Mouse (Mus musculus) gastrocnemius, adult 18-20 months (tissue): ENCODE measurements around the gene Clec12b. TPM values are rescaled to one million over a fixed set of nuclear protein-coding genes. Genes with fewer than 3 reads are reported as not detected.
A peak's percentile ranks its signal among the peaks of the same experiment; 100 is the strongest.
"Not testable (repeated sequence)": the region's sequence is repeated elsewhere in the genome, so short reads cannot be mapped to it uniquely, and the experiment has no call there.

Experiments used
- DNase-seq: peaks from one replicate; pipeline ENCODE4 v3.0.0; 2021; ENCODE audit warnings: low spot score
- total RNA-seq, 2 experiments: library from RNA; stranded (reverse); gene quantifications; 2 replicates each; pipeline ENCODE4 v1.2.3; 2021

Clec12b gene
- total RNA-seq, 2 experiments from 2014 or later = not detected

DNA sequence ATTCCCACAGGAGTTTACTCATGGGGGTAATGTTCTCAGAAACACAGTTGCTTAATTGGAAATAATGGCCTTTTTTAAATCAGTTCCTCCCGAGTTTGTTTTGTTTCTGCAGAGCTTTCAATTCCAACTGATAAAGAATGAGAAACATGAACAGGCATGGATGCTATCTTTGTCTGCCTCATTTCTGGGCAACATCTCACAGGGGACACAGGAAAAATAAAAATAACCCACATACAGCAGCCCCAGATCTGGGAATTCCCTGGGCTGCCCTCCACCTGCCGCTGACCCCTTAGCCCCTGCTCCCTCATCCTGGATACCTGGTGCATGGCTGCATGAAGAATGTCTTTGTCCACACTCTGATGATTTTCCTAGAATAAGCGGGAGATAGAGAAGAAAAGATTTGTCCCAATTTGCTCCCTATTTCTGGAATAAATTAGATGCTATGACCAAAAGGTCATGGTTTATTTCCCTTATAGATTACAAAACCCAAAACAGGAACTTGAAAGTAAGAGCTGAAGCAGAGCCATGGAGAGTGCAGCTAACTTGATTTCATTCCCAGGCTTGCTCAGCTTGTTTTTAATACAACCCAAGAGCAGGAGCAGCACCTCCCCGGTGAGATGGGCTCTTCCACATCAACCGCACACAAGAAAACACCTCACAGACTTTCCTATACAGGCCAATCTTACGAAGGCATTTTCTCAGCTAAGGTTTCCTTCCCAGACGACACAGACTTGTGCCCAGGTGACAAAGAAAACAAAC is 16.1 kb downstream of the Clec12b start:
- no peak for DNase-seq

DNA sequence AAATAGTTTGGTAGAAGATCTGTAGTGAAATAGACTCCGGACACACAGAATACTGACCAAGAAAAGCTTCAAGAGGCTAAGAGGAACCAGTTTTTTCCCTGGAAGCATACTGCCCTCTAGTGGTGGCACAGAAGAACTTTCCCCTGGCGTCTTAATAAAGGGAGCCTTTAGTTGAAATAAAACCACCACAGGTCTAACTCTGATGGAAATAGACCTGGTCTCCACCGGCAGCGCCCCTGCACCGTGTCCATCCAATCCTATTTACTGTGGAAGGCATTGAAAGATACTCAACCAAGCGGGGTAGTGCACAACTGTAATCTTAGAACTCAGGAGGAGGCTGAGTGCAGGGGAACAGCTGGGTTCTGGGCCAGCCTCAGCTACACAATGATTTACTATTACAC is 19.7 kb downstream of the Clec12b start:
- DNase-seq = peak; percentile 47

DNA sequence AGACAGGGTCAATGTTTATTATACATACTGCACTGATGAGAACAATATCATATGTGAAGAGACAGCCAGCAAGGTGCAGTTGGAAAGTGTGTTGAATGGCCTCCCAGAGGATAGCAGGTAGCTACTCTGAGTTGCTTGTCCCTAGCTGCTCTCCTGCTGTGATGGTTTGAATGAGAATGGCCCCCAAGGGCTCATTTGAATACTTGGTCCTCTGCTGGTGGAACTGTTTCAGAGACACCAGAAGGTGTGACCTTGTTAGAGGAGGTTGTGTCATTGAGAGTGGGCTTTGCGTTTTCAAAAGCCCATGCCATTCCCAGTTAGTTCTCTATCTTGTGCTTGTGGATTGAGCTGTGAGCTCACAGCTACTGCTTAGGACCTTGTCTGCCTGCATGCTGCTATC is 21.7 kb downstream of the Clec12b start:
- DNase-seq = no peak

DNA sequence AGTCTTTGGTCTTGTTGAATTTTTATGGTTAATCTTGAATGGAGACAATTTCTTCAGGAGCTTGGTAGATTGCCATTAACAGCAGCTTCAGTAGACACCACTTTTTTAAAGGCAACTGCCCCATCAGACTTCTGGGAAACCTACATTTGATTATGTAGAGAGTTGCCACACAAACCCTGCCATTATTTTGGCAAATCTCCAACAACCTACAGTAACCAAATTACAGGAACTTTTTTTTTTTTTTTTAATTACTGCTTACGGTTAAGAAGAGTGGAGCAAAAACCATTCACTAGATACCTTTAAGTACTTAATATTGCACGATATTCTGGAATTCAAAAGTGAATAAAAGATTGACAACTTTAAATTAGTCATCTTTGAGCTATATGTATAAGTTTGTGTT is 26.2 kb downstream of the Clec12b start:
- DNase-seq = no peak

DNA sequence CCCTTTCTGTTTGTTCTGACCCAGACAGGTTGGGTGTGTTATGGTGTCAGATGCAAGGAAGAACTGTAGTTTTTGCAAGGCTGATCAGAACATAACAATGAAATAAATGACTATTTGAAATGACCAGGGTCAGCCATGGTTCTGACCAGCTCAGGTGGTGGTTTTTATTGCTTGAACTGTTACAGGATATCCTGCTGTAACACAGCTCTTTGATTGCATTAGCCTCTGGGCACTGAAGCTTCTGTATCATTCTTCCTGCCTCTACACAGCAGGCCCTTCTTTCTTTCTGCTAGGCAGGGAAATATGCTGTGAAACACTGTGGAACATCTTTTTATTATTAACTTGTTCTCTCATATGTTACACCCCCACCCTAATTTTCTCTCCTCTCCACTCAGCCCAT is 29.2 kb downstream of the Clec12b start:
- DNase-seq = no peak

DNA sequence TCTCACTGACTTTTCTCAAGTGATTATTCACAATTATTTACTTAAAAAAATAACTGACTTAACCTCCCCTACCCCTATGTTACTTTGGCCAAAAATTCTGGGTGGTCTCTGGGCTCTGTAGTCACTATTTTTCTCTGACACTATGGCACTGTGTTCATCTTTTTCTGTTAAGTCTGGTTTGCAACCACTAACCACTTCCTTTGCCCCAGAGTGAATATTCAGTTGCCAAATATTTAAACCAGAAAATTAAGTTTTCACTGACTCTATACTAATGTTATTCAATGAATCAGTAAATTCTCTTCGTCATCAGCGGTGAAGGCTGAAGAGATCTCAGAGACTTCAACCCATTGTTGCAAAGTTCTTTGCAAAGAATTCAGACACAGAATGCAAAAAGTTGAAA is 29.9 kb downstream of the Clec12b start:
- DNase-seq = no peak

DNA sequence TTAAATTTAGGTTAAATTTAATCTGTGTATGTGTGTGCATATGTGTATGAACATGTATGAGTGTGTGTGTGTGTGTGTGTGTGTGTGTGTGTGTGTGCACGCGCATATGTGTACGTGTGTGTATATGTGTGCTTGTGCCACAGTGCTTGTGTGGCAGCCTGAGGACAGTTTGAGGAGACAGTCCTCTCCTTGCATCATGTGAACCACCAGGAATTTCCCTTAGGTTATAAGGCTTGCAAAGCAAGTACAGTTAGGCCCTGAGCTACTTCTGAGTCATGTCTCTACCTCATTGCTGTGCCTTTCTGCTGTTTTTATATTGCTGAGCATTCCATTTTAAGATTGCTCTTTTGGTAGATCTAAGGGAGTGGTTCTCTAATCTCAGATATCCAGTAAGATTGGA is 34.6 kb downstream of the Clec12b start:
- DNase-seq = no peak

DNA sequence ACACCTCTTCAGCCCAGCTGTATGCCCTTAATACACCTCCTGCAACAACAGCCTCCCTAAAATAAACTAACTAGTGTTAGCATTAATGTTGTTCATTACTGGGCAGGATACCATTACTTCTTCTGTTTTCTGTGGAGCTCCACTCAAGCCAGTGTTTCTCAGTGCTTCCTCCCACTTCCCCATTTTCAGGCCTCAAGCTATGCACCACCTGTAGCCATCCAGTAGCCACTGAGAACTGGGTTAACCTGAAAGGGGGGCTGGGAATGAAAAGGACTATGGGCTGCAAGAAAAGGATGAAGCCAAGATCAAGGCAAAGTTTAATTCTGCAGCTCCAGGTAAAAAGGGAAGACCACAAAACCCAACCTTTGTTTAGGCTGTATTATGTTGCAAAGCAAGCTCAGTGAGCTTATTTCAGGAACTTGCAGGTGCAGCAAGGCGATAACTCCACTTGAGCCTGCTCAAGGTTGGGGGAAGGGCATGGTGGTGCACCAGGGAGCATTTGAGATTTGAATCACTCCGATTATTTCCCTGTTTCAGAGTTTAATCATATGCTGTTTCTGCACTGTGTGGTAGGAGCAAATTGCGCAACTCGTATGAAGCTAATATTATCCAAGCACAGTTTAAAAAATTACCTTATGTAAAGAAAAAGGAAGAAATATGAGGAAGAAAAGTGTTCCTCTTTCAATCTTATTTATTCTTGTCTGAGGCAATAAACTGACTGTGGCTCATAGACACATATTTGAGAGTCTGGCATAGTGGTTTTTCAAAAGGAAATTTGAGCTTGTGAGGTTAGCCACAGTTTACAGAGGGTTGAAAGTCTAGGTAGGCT is 35.9 kb downstream of the Clec12b start:
- DNase-seq = peak; percentile 2

DNA sequence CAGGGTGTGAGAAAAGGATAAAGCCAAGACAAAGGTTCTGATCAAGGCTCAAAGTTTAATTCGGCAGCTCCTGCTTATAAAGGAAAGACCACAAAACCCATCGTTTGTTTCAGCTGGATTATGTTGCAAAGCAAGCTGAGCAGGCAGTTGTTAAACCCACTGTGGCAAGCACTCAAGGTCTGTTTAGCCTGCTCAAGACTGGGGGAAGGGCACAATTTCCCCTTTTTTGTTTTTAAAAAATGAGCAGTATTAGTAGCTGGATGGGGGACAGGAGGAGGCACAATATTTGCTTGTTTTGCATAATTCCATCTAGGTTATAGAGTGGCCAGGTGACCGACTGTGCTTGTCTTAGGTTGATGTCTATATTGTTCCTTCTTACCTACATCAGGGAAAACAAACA is 41.3 kb downstream of the Clec12b start:
- no peak for DNase-seq

DNA sequence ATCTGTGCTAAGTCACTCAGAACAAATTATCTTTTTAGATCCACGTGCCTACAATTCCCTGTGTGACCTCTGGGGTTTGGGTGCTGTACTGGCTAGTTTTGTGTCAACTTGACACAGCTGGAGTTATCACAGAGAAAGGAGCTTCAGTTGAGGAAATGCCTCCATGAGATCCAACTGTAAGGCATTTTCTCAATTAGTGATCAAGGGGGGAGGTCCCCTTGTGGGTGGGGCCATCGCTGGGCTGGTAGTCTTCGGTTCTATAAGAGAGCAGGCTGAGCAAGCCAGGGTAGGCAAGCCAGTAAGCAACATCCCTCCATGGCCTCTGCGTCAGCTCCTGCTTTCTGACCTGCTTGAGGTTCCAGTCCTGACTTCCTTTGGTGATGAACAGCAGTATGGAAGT is 43.3 kb downstream of the Clec12b start, which contains the start of gene Clec12a:
Clec12a (plus strand) TSS at position 301 of the 400 bp plus-strand sequence.
- DNase-seq = not testable (repeated sequence)

DNA sequence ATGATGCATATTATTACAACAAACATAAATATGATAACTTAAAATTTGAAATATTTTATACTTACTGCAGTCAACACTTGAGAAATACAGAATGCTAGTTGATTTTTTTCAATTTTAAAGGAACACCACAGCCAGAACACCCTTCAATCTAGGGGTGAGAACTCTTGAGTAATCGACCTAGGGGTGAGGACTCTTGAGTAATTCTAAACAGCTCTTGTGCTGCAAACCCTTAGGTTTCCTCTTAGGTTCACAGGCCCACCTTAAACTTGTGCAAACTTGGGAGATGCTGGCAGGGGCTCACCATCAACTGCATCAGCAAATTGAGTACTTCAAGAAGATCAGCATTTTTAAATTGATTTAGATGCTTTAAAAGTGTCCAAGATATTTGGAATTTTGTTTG is 47.9 kb downstream of the Clec12b start:
- DNase-seq = no peak

DNA sequence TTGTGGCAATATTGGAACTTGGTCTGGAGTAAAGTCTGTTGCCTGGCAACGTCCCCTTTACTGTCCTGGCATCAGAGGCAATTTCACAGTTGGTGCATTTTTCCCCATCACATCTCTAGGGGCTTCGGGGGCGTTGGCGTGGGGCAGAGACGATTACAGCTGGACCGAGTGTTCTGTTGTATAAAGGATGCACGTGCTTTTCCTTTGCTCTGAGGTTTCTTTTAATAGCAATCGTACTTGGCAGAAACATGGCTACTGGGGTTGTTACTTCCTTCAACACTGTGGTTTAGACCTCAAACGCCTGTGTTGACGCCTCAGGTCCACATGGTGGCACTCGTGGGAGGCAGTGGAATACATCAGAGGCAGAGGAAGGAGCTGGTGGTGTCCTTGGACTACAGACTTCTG is 52.0 kb downstream of the Clec12b start:
- DNase-seq = peak; percentile 27

DNA sequence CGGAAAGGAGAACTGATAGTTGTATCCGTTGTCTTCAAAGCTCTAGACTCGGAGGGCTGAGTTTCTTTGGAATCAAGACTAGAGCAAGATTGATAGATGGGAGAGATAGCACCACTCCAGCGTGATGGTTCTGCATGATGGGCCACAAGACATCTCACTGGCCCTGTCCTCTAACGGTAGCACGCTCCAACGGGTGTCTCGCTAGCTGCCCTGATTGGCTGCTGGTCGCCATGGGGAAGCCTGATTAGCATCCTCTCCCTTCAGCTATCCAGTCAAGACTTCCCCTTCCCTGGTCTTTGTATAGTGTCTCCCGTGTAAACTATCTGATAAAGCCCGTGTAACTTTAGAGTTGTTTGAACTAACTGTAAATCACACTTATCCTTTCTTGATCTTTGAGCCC is 54.1 kb downstream of the Clec12b start, which contains the start of gene 4922502D21Rik:
4922502D21Rik (minus strand) TSS at position 187 of the 400 bp plus-strand sequence.
- no peak for DNase-seq

DNA sequence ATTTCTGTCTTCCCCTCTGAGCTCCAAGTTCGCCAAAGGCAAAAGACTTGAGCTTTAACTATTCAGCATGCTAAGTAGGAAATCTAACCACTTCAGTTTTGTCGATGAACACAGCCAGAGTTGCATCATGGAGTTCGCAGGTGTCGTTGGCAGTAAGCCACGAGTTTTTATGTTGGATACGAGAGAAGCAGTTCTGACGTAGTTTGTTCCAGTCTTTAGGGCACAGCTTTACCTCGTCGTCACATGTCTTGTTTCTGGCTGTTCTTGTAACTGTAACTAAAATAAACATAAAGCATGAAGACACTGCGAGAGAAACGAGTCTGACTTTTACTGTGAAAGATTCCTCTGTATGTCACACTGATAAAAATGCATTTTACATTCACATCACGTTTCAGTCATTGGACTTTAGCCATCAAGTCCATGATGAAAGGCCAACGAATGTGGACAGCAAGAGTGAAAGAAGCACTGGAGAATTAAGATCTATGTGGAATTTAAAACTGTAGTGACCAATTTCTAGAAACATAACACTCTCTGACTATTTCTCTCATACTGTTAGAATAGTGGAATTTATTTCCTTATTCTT is 59.0 kb downstream of the Clec12b start:
- DNase-seq = no peak

DNA sequence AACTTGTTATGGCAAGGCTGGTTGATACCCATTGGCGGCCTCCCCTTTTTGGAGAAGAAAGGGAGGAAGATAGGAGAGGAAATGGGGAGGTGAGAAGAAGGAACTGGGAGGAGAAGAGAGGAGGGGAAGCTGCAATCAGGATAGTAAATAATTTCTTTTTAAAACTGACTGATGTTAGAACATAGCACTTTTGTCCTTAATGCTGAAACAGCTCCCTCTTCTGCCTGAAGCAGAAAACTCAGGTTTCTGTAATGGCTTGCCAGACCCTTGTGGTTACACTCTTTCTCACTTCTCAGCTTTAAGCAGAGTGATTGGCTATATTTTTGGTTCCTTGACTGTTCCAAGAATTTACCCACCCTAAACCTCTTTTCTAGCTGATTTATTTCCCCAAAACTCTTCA is 59.7 kb downstream of the Clec12b start:
- DNase-seq = no peak

Other genes starting within 250 kb of the Clec12b start
- gene Clec2d, start 205.3 kb downstream of the Clec12b start, total RNA-seq = 10 to 100 TPM; 54.9 to 94.0 TPM
- under 1 TPM in 1 of 2 experiments, not detected in 1; 0.12 TPM for gene Cd69, start 110.4 kb downstream of the Clec12b start, total RNA-seq
- not detected for gene 4922502D21Rik, start 54.1 kb downstream of the Clec12b start, total RNA-seq
- under 1 TPM; 0.16 to 0.17 TPM for gene Clec12a, start 43.2 kb downstream of the Clec12b start, total RNA-seq
- not detected for gene Clec1b, start 11.4 kb upstream of the Clec12b start, total RNA-seq
- gene Clec9a, start 23.0 kb upstream of the Clec12b start, total RNA-seq = not detected
- 1 to 10 TPM; 1.6 to 1.8 TPM for gene Clec1a, start 66.1 kb upstream of the Clec12b start, total RNA-seq
- under 1 TPM in 1 of 2 experiments, not detected in 1; 0.31 TPM for gene Olr1, start 121.3 kb upstream of the Clec12b start, total RNA-seq
- gene Tmem52b, start 126.7 kb upstream of the Clec12b start, total RNA-seq = not detected
- gene Gabarapl1, start 147.3 kb upstream of the Clec12b start, total RNA-seq = 100 to 1,000 TPM in 1 of 2 experiments, 10 to 100 TPM in 1; 61.3 to 105 TPM
- not detected for gene Klre1, start 192.0 kb upstream of the Clec12b start, total RNA-seq
- not detected for gene Klrd1, start 205.9 kb upstream of the Clec12b start, total RNA-seq
- gene Klrk1, start 238.0 kb upstream of the Clec12b start, total RNA-seq = not detected